Mouse (Mus musculus): ENCODE data around the gene Tcte3. TPM values are rescaled to one million over a fixed set of nuclear protein-coding genes. Genes with fewer than 3 reads are reported as not detected.

Gene Tcte3
- polyA plus RNA-seq, 1 experiment = 0.35 TPM

GRCm38 (mm10) chr17:15075033-15075432 is 33.7 kb upstream of the Tcte3 start:
- no peak overlapping the region for H3K4me3 ChIP-seq (ENCODE audit: insufficient read depth, poor library complexity, severe bottlenecking)
- H3ac ChIP-seq (ENCODE audit: control insufficient read depth, insufficient read length, low read depth) = no peak overlapping the region
- H3K27me3 ChIP-seq (ENCODE audit: control insufficient read depth, insufficient read depth, insufficient read length) = peaks cover 3% of the 10 kb centered on the region
- TF ChIP-seq MYOD1 (IDR thresholded peaks at IDR 0.05; ENCODE audit: control insufficient read depth, insufficient read length, low read depth) (no peak), MAX (IDR thresholded peaks at IDR 0.05) (no peak), MYOG (IDR thresholded peaks at IDR 0.05; ENCODE audit: control insufficient read depth, extremely low read depth, insufficient read length) (no peak), CEBPB (IDR thresholded peaks at IDR 0.05; ENCODE audit: low read depth) (no peak), FOSL1 (IDR thresholded peaks at IDR 0.05; ENCODE audit: insufficient read depth, low read length, poor library complexity, severe bottlenecking) (no peak), CTCF (IDR thresholded peaks at IDR 0.05; ENCODE audit: control insufficient read depth, insufficient read depth, insufficient read length) (no peak), USF1 (IDR thresholded peaks at IDR 0.05; ENCODE audit: low read depth) (no peak)
- no peaks in the 10 kb centered on the region for H3K36me3 ChIP-seq (ENCODE audit: control insufficient read depth, insufficient read depth)
- no peaks in the 10 kb centered on the region for H3K79me3 ChIP-seq (ENCODE audit: low read depth)
- no peaks in the 10 kb centered on the region for H3K79me2 ChIP-seq (ENCODE audit: control insufficient read depth, insufficient read depth)

GRCm38 (mm10) chr17:15072211-15072610 is 30.9 kb upstream of the Tcte3 start:
- Histone ChIP-seq H3K79me2 (ENCODE audit: control insufficient read depth, insufficient read depth) (no peaks in the 10 kb centered on the region), H3K79me3 (ENCODE audit: low read depth) (no peaks in the 10 kb centered on the region), H3K27me3 (ENCODE audit: control insufficient read depth, insufficient read depth, insufficient read length) (no peaks in the 10 kb centered on the region), H3ac (ENCODE audit: control insufficient read depth, insufficient read length, low read depth) (no peak overlapping the region), H3K36me3 (ENCODE audit: control insufficient read depth, insufficient read depth) (no peaks in the 10 kb centered on the region), H3K4me3 (ENCODE audit: insufficient read depth, poor library complexity, severe bottlenecking) (no peak overlapping the region)
- TF ChIP-seq USF1 (IDR thresholded peaks at IDR 0.05; ENCODE audit: low read depth) (no peak), MYOD1 (IDR thresholded peaks at IDR 0.05; ENCODE audit: control insufficient read depth, insufficient read length, low read depth) (no peak), FOSL1 (IDR thresholded peaks at IDR 0.05; ENCODE audit: insufficient read depth, low read length, poor library complexity, severe bottlenecking) (no peak), MYOG (IDR thresholded peaks at IDR 0.05; ENCODE audit: control insufficient read depth, extremely low read depth, insufficient read length) (no peak), CTCF (IDR thresholded peaks at IDR 0.05; ENCODE audit: control insufficient read depth, insufficient read depth, insufficient read length) (no peak), MAX (IDR thresholded peaks at IDR 0.05) (no peak), CEBPB (IDR thresholded peaks at IDR 0.05; ENCODE audit: low read depth) (no peak)

- Histone ChIP-seq H3K79me2 (ENCODE audit: control insufficient read depth, insufficient read depth) (no peaks in the 10 kb centered on the region), H3K27me3 (ENCODE audit: control insufficient read depth, insufficient read depth, insufficient read length) (no peaks in the 10 kb centered on the region), H3ac (ENCODE audit: control insufficient read depth, insufficient read length, low read depth) (no peak overlapping the region), H3K79me3 (ENCODE audit: low read depth) (no peaks in the 10 kb centered on the region), H3K36me3 (ENCODE audit: control insufficient read depth, insufficient read depth) (no peaks in the 10 kb centered on the region), H3K4me3 (ENCODE audit: insufficient read depth, poor library complexity, severe bottlenecking) (no peak overlapping the region)
- no peak for TF ChIP-seq MAX (IDR thresholded peaks at IDR 0.05)
- no peak for TF ChIP-seq FOSL1 (IDR thresholded peaks at IDR 0.05; ENCODE audit: insufficient read depth, low read length, poor library complexity, severe bottlenecking)
- no peak for TF ChIP-seq CEBPB (IDR thresholded peaks at IDR 0.05; ENCODE audit: low read depth)
- TF ChIP-seq MYOD1 (IDR thresholded peaks at IDR 0.05; ENCODE audit: control insufficient read depth, insufficient read length, low read depth) = no peak
- TF ChIP-seq USF1 (IDR thresholded peaks at IDR 0.05; ENCODE audit: low read depth) = no peak
- no peak for TF ChIP-seq MYOG (IDR thresholded peaks at IDR 0.05; ENCODE audit: control insufficient read depth, extremely low read depth, insufficient read length)
- no peak for TF ChIP-seq CTCF (IDR thresholded peaks at IDR 0.05; ENCODE audit: control insufficient read depth, insufficient read depth, insufficient read length)
These were observed 27.8 kb upstream of the Tcte3 start for GRCm38 (mm10) chr17:15069124-15069523.

- Histone ChIP-seq H3ac (ENCODE audit: control insufficient read depth, insufficient read length, low read depth) (no peak overlapping the region), H3K79me3 (ENCODE audit: low read depth) (no peaks in the 10 kb centered on the region), H3K4me3 (ENCODE audit: insufficient read depth, poor library complexity, severe bottlenecking) (no peak overlapping the region), H3K36me3 (ENCODE audit: control insufficient read depth, insufficient read depth) (peaks cover 8% of the 10 kb centered on the region), H3K27me3 (ENCODE audit: control insufficient read depth, insufficient read depth, insufficient read length) (no peaks in the 10 kb centered on the region), H3K79me2 (ENCODE audit: control insufficient read depth, insufficient read depth) (no peaks in the 10 kb centered on the region)
- TF ChIP-seq MYOD1 (IDR thresholded peaks at IDR 0.05; ENCODE audit: control insufficient read depth, insufficient read length, low read depth) (peak; percentile 70), FOSL1 (IDR thresholded peaks at IDR 0.05; ENCODE audit: insufficient read depth, low read length, poor library complexity, severe bottlenecking) (peak; percentile 34), MAX (IDR thresholded peaks at IDR 0.05) (no peak), MYOG (IDR thresholded peaks at IDR 0.05; ENCODE audit: control insufficient read depth, extremely low read depth, insufficient read length) (no peak), USF1 (IDR thresholded peaks at IDR 0.05; ENCODE audit: low read depth) (no peak)
These were observed 26.9 kb upstream of the Tcte3 start for GRCm38 (mm10) chr17:15068040-15068792.

- no peak for TF ChIP-seq FOSL1 (IDR thresholded peaks at IDR 0.05; ENCODE audit: insufficient read depth, low read length, poor library complexity, severe bottlenecking)
- no peak for TF ChIP-seq MAX (IDR thresholded peaks at IDR 0.05)
- TF ChIP-seq CEBPB (IDR thresholded peaks at IDR 0.05; ENCODE audit: low read depth) = no peak
- no peak for TF ChIP-seq USF1 (IDR thresholded peaks at IDR 0.05; ENCODE audit: low read depth)
- no peak for TF ChIP-seq MYOD1 (IDR thresholded peaks at IDR 0.05; ENCODE audit: control insufficient read depth, insufficient read length, low read depth)
- TF ChIP-seq CTCF (IDR thresholded peaks at IDR 0.05; ENCODE audit: control insufficient read depth, insufficient read depth, insufficient read length) = no peak
- no peak for TF ChIP-seq MYOG (IDR thresholded peaks at IDR 0.05; ENCODE audit: control insufficient read depth, extremely low read depth, insufficient read length)
- Histone ChIP-seq H3K79me2 (ENCODE audit: control insufficient read depth, insufficient read depth) (no peaks in the 10 kb centered on the region), H3K4me3 (ENCODE audit: insufficient read depth, poor library complexity, severe bottlenecking) (no peak overlapping the region), H3K27me3 (ENCODE audit: control insufficient read depth, insufficient read depth, insufficient read length) (no peaks in the 10 kb centered on the region), H3K36me3 (ENCODE audit: control insufficient read depth, insufficient read depth) (peaks cover 12% of the 10 kb centered on the region), H3ac (ENCODE audit: control insufficient read depth, insufficient read length, low read depth) (no peak overlapping the region), H3K79me3 (ENCODE audit: low read depth) (no peaks in the 10 kb centered on the region)
These were observed 25.6 kb upstream of the Tcte3 start for GRCm38 (mm10) chr17:15066911-15067310.

All from C2C12 (cell line).